ENCODE assay signal across 8 mouse cellular contexts in the genomic region with DNA sequence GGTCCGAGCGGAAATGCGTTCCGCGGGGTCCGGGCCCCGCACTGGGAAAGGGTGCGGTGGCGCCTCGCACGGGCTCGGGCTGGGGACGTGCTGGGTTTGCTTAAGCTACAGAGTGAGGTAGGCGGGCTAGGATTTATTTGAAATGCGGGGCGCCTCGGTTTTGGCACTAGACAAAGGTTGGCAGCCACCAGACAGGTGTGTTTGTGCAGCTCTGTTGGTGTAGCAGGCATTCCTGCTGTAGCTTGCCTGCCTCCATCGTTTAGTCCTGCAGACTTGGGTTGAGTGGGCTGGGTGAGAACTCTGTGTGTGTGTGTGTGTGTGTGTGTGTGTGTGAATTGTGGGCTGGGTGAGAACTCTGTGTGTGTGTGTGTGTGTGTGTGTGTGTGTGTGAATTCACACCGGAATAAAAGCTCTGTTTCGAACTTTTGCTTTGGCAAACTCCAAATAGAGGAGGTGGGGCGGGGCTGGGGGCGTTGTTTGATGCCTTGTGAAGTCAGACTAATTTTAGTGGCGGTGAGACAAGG. TPM values are rescaled to one million over a fixed set of nuclear protein-coding genes. Genes with fewer than 3 reads are reported as not detected.
DNase-seq lines count a peak whose midpoint lies in the region; ATAC-seq and TF ChIP-seq lines count a peak whose summit lies in the region.

No protein-coding gene starts in this region.

- WGBS in heart, embryonic 10.5 days, result 2% methylated on average over 23 of the region's 23 CpGs
- WGBS in kidney, embryonic 16.5 days, result under 1% methylated on average over 23 of the region's 23 CpGs
- under 1% methylated on average over 23 of the region's 23 CpGs for WGBS in liver, embryonic 13.5 days (ENCODE audit: insufficient replicate concordance)
- under 1% methylated on average over 23 of the region's 23 CpGs for WGBS in neural tube, embryonic 12.5 days

- no peaks in the 10 kb centered on the region for H3K27me3 ChIP-seq in ES-Bruce4 (ENCODE audit: control insufficient read depth, insufficient read depth, low read length, poor library complexity, severe bottlenecking)
- H3K27me3 ChIP-seq in heart, embryonic 10.5 days (ENCODE audit: insufficient read depth, poor library complexity, severe bottlenecking), result no peaks in the 10 kb centered on the region
- H3K27me3 ChIP-seq in kidney, embryonic 16.5 days (ENCODE audit: insufficient read depth, low read length), result no peaks in the 10 kb centered on the region
- H3K27me3 ChIP-seq in liver, embryonic 13.5 days, result no peaks in the 10 kb centered on the region
- no peaks in the 10 kb centered on the region for H3K27me3 ChIP-seq in neural tube, embryonic 12.5 days (replicated peaks)

- no peak for TF ChIP-seq EP300 in ES-Bruce4 (IDR thresholded peaks at IDR 0.05; ENCODE audit: insufficient read depth, low read depth, low read length)

- H3K4me3 ChIP-seq in ES-Bruce4 (ENCODE audit: low read depth, low read length), result peak overlapping the region; percentile 94
- H3K4me3 ChIP-seq in heart, embryonic 10.5 days, result peak overlapping the region; percentile 91
- H3K4me3 ChIP-seq in kidney, embryonic 16.5 days (ENCODE audit: low read length), result peak overlapping the region; percentile 72
- peak overlapping the region; percentile 96 for H3K4me3 ChIP-seq in liver, embryonic 13.5 days (replicated peaks)
- peak overlapping the region; percentile 81 for H3K4me3 ChIP-seq in neural tube, embryonic 12.5 days

- no peak for TF ChIP-seq POLR2A in ES-Bruce4 (IDR thresholded peaks at IDR 0.05; ENCODE audit: insufficient read depth, low read length)

- H3K27ac ChIP-seq in ES-Bruce4 (ENCODE audit: insufficient read depth, low read length), result peak overlapping the region; percentile 53; the same call in 1 of the 2 replicates
- peak overlapping the region; percentile 97 for H3K27ac ChIP-seq in heart, embryonic 10.5 days
- H3K27ac ChIP-seq in kidney, embryonic 16.5 days (ENCODE audit: low read length), result peak overlapping the region; percentile 86
- peak overlapping the region; percentile 97 for H3K27ac ChIP-seq in liver, embryonic 13.5 days
- H3K27ac ChIP-seq in neural tube, embryonic 12.5 days, result peak overlapping the region; percentile 87

- no peak for TF ChIP-seq CTCF in ES-Bruce4 (IDR thresholded peaks at IDR 0.05; ENCODE audit: low read depth, low read length)

- H3K4me2 ChIP-seq in kidney, embryonic 16.5 days (replicated peaks; ENCODE audit: low read depth, low read length), result peak overlapping the region; percentile 63
- H3K4me2 ChIP-seq in liver, embryonic 13.5 days, result peak overlapping the region; percentile 68
- H3K4me2 ChIP-seq in neural tube, embryonic 12.5 days (replicated peaks), result peak overlapping the region; percentile 68

- ATAC-seq in kidney, embryonic 16.5 days (ENCODE audit: low FRiP score, low TSS enrichment), result peak; percentile 88
- peak; percentile 71 for ATAC-seq in liver, embryonic 13.5 days (ENCODE audit: low read depth)
- ATAC-seq in neural tube, embryonic 12.5 days (ENCODE audit: low FRiP score, low read depth), result peak; percentile 90

- no peaks in the 10 kb centered on the region for H3K9me3 ChIP-seq in ES-Bruce4 (replicated peaks; ENCODE audit: control insufficient read depth, insufficient read depth, low read length, poor library complexity, severe bottlenecking)
- no peaks in the 10 kb centered on the region for H3K9me3 ChIP-seq in heart, embryonic 10.5 days
- H3K9me3 ChIP-seq in kidney, embryonic 16.5 days (ENCODE audit: low read length), result no peaks in the 10 kb centered on the region
- no peaks in the 10 kb centered on the region for H3K9me3 ChIP-seq in liver, embryonic 13.5 days (replicated peaks)
- H3K9me3 ChIP-seq in neural tube, embryonic 12.5 days, result no peaks in the 10 kb centered on the region

- no peaks in the 10 kb centered on the region for H3K4me1 ChIP-seq in ES-Bruce4 (ENCODE audit: control insufficient read depth, insufficient read depth, low read length)
- 0 out of 2 replicates have a peak, but pooled peaks cover 4% of the 10 kb centered on the region for H3K4me1 ChIP-seq in heart, embryonic 10.5 days
- no peaks in the 10 kb centered on the region for H3K4me1 ChIP-seq in kidney, embryonic 16.5 days (ENCODE audit: insufficient read depth, low read length)
- peaks cover 33% of the 10 kb centered on the region for H3K4me1 ChIP-seq in liver, embryonic 13.5 days (replicated peaks)
- H3K4me1 ChIP-seq in neural tube, embryonic 12.5 days, result peaks cover 4% of the 10 kb centered on the region; the same call in 1 of the 2 replicates

- DNase-seq in 416B (ENCODE audit: low read depth), result peak; percentile 69
- peak; percentile 52 for DNase-seq in embryo, embryonic 11 days
- peak; percentile 81 for DNase-seq in heart, embryonic 10.5 days (ENCODE audit: low spot score)
- peak; percentile 42 for DNase-seq in liver, embryonic 13.5 days
- peak; percentile 35 for DNase-seq in urinary bladder, postnatal 14 days (ENCODE audit: low spot score)

- no peaks in the 10 kb centered on the region for H3K36me3 ChIP-seq in ES-Bruce4 (ENCODE audit: control insufficient read depth, insufficient read depth, low read length, poor library complexity, severe bottlenecking)
- H3K36me3 ChIP-seq in heart, embryonic 10.5 days, result no peaks in the 10 kb centered on the region
- no peaks in the 10 kb centered on the region for H3K36me3 ChIP-seq in kidney, embryonic 16.5 days (ENCODE audit: insufficient read depth, low read length)
- no peaks in the 10 kb centered on the region for H3K36me3 ChIP-seq in liver, embryonic 13.5 days
- H3K36me3 ChIP-seq in neural tube, embryonic 12.5 days, result no peaks in the 10 kb centered on the region

- peak overlapping the region; percentile 78 for H3K9ac ChIP-seq in ES-Bruce4 (ENCODE audit: low read depth, poor library complexity, severe bottlenecking)
- H3K9ac ChIP-seq in kidney, embryonic 16.5 days (replicated peaks; ENCODE audit: low read length), result peak overlapping the region; percentile 82
- peak overlapping the region; percentile 98 for H3K9ac ChIP-seq in liver, embryonic 13.5 days
- peak overlapping the region; percentile 92 for H3K9ac ChIP-seq in neural tube, embryonic 12.5 days

RNA-seq across cellular contexts. Expression of gene Hace1, which starts 0.7 kb away (rescaled TPM):
- 18.2 and 25.5 TPM in 2 replicates for polyA plus RNA-seq in ES-Bruce4 (2011; ENCODE audit: insufficient read depth, insufficient read length, low read depth, missing spikeins)
- 16.2 and 19.7 TPM in 2 replicates for polyA plus RNA-seq in heart, embryonic 10.5 days (2016; fragmentation: Nextera tagmentation; extraction: Ambion mirVana)
- polyA plus RNA-seq in kidney, embryonic 16.5 days (2015; fragmentation: Nextera tagmentation; extraction: Ambion mirVana), result 15.6 and 18.5 TPM in 2 replicates
- 31.1 and 40.2 TPM in 2 replicates for polyA plus RNA-seq in liver, embryonic 13.5 days (2015; fragmentation: Nextera tagmentation; extraction: Ambion mirVana)
- polyA plus RNA-seq in neural tube, embryonic 12.5 days (2016; fragmentation: Nextera tagmentation; extraction: Ambion mirVana), result 19.5 and 21.1 TPM in 2 replicates

Comparison
In these comparisons a context has a peak if more than half of its experiments do, and no peak if none do; other contexts are left out.
1. Peak in every context shown above with its lines: DNase-seq, ATAC-seq, H3K4me3 ChIP-seq and H3K27ac ChIP-seq.